Mouse (Mus musculus): ENCODE results near the gene Dusp3.

GRCm38 (mm10) chr11:102028087-102028816, 41.4 kb upstream of the Dusp3 start, which contains the start of gene Mpp3:
- no peak for TF ChIP-seq CTCF (IDR thresholded peaks at IDR 0.05; ENCODE audit: low read depth)
- TF ChIP-seq EP300 (IDR thresholded peaks at IDR 0.05; ENCODE audit: low read depth), result no peak

Measured in liver, postnatal 0 days (tissue).